Mouse (Mus musculus) kidney, embryonic 15.5 days (tissue): ENCODE data around the gene Lyg1. TPM values are rescaled to one million over a fixed set of nuclear protein-coding genes. Genes with fewer than 3 reads are reported as not detected.

Experiments used
- ATAC-seq: fragments of 200-750 bp; cut with Nextera tagmentation; replicated peaks from 2 replicates; pipeline ENCODE4 v1.8.0; 2017; ENCODE audit warnings: moderate TSS enrichment; ENCODE audit not compliant: low FRiP score
- H3K27ac ChIP-seq: fragments of 300-500 bp; sonication (generic); 2 replicates; pipeline ENCODE4 v1.5.1; 2015; ENCODE audit warnings: mild to moderate bottlenecking, inconsistent platforms
- H3K27me3 ChIP-seq: fragments of 300-500 bp; sonication (generic); 2 replicates; pipeline ENCODE4 v1.6.1; 2015; ENCODE audit warnings: inconsistent platforms
- H3K36me3 ChIP-seq: fragments of 300-500 bp; sonication (generic); 2 replicates; pipeline ENCODE4 v1.6.1; 2015; ENCODE audit warnings: inconsistent platforms
- H3K4me1 ChIP-seq: fragments of 300-500 bp; sonication (generic); 2 replicates; pipeline ENCODE4 v1.6.1; 2015; ENCODE audit warnings: inconsistent platforms
- H3K4me2 ChIP-seq: fragments of 300-500 bp; sonication (generic); 2 replicates; pipeline ENCODE4 v1.6.1; 2015; ENCODE audit warnings: moderate library complexity, mild to moderate bottlenecking, inconsistent platforms
- H3K4me3 ChIP-seq: fragments of 300-500 bp; sonication (generic); replicated peaks from 2 replicates; pipeline ENCODE4 v1.5.1; 2015; ENCODE audit warnings: mild to moderate bottlenecking, inconsistent platforms
- H3K9ac ChIP-seq: fragments of 300-500 bp; sonication (generic); 2 replicates; pipeline ENCODE4 v1.6.1; 2015; ENCODE audit warnings: mild to moderate bottlenecking, inconsistent platforms
- H3K9me3 ChIP-seq: fragments of 300-500 bp; sonication (generic); replicated peaks from 2 replicates; pipeline ENCODE4 v1.6.1; 2016; ENCODE audit warnings: inconsistent platforms
- WGBS: fragments of 180-500 bp; shearing (Covaris S2); methylation state at CpG from one replicate; pipeline ENCODE4 v1.1.7; 2015; ENCODE audit warnings: mixed read lengths; 5-methylcytosine and 5-hydroxymethylcytosine counted together
- polyA plus RNA-seq: library from polyadenylated mRNA; unstranded; fragments of >200 nt; fragmentation: Nextera tagmentation; extraction: Ambion mirVana; gene quantifications from 2 replicates; pipeline ENCODE4 v1.2.1, GENCODE M21; 2015

The Lyg1 gene
- polyA plus RNA-seq = not detected in 2 replicates

DNA sequence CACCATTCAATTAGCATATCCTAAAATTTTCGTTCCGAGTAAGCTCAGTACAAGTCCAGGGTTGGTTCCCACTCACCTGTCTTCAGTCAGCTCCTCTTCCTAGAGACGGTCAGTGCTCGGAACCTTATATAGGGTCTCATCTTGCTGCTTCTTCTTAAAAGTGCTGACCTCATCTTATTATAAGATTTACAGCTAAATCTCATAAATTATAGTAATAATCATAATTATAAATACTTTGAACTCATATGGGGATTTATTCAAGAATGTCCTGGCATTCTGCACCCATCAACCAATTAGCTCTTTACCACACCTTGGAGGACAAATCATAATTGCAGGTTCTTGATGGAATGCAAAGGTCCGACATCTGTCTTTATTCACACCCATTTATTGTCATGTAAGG, at the start of gene Lyg1:
Lyg1 (minus strand) TSS at position 101 of the 400 bp plus-strand sequence.
- no peaks in the 10 kb centered on the region for H3K27me3 ChIP-seq
- no peaks in the 10 kb centered on the region for H3K4me1 ChIP-seq
- ATAC-seq = no peak
- H3K27ac ChIP-seq = no peak within 1 kb of the TSS
- H3K4me3 ChIP-seq = no peak within 1 kb of the TSS
- 85% methylated on average over 5 of the region's 5 CpGs for WGBS
- no peaks in the 10 kb centered on the region for H3K9me3 ChIP-seq
- H3K9ac ChIP-seq = no peak within 1 kb of the TSS
- no peaks in the 10 kb centered on the region for H3K36me3 ChIP-seq
- no peak within 1 kb of the TSS for H3K4me2 ChIP-seq

DNA sequence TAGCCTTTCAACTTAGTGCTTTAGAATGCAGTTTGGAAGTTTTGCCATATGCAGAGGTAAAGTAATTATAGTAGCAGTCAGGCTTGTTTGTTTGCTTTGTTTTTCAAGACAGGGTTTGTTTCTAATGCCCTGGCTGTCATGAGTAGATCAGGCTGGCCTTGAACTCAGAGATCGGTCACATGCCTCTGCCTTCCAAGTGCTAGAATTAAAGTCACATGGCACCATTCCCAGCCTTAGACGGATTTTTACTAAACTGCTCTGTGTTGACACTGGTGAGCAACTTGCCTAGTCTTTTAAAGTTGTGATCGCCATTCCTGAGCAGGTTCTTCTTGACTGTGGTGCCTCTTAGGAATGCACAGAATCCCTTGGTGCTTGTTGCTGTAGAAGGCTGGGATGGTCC, 49.2 kb upstream of the Lyg1 start:
- ATAC-seq = no peak

DNA sequence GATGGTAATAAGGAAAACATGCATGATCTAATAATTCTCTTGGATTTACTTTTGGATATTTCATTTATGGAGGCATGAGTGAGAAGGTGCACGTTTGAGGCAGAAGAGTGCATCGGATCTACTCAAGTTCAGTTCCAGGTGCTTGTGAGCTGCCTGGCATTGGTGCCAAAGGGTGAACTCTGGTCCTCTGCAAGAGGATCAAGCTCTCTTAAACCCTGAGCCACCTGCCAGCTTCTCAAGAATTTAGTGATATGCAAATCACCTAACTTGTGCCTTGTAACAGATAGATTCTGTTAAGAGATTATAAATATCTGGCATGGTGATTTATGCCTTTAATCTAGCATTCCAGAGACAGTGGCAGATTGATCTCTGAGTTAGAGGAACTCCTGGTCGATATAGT, 45.5 kb upstream of the Lyg1 start:
- Histone ChIP-seq H3K4me2 (no peak overlapping the region), H3K36me3 (no peaks in the 10 kb centered on the region), H3K27me3 (no peaks in the 10 kb centered on the region), H3K4me1 (peaks cover 13% of the 10 kb centered on the region), H3K4me3 (no peak overlapping the region), H3K9ac (no peak overlapping the region), H3K27ac (no peak overlapping the region), H3K9me3 (no peaks in the 10 kb centered on the region)
- ATAC-seq = no peak
- WGBS = 82% methylated on average over 3 of the region's 3 CpGs

More for the DNA sequence above, 49.2 kb upstream of the Lyg1 start:
- Histone ChIP-seq H3K4me1 (no peaks in the 10 kb centered on the region), H3K27ac (no peak overlapping the region), H3K36me3 (no peaks in the 10 kb centered on the region), H3K9ac (no peak overlapping the region), H3K4me2 (no peak overlapping the region), H3K4me3 (no peak overlapping the region), H3K27me3 (no peaks in the 10 kb centered on the region), H3K9me3 (no peaks in the 10 kb centered on the region)
- WGBS = 71% methylated on average over 3 of the region's 3 CpGs

DNA sequence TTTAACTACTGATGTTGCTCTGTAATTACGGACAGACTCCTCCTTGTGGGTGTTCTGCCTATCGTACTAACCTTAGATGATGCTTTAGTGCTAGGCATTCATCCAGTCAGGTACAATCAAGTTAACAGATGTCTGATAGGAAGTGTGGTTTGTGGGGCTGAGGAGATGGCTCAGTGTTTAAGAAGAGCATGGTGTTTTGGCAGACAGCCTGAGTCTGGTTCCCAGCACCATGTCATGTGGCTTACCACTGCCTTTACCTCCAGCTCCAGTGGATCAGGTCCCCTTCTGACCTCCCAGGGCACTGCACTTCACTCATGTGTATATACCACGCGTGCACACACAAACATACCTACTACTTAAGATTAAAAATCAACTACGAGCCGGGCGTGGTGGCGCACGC, 44.4 kb upstream of the Lyg1 start:
- Histone ChIP-seq H3K9me3 (no peaks in the 10 kb centered on the region), H3K9ac (no peak overlapping the region), H3K4me1 (peaks cover 13% of the 10 kb centered on the region), H3K4me2 (no peak overlapping the region), H3K4me3 (no peak overlapping the region), H3K36me3 (no peaks in the 10 kb centered on the region), H3K27me3 (no peaks in the 10 kb centered on the region), H3K27ac (no peak overlapping the region)
- ATAC-seq = no peak
- WGBS = 95% methylated on average over 9 of the region's 9 CpGs

DNA sequence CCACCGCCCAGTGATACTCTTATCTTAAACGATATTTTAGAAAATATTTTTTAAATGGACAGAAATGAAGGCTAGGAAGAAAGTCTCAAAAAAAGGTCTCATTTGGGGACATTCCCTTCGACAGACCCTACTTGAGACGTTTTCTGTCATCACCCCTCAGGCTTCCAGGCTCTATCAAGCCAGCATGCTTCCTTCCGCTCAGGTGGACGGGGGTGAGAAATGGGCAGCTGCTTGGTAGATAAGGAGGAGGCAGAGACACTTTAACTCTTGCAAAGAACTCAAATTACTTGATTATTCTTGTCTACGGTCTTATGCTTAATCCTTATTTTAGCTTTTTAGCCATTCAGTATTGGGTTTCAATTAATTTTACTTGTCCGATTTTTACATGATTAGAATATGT, 43.3 kb upstream of the Lyg1 start:
- Histone ChIP-seq H3K4me2 (no peak overlapping the region), H3K4me1 (peaks cover 19% of the 10 kb centered on the region), H3K9ac (no peak overlapping the region), H3K27me3 (no peaks in the 10 kb centered on the region), H3K4me3 (no peak overlapping the region), H3K36me3 (no peaks in the 10 kb centered on the region), H3K27ac (no peak overlapping the region), H3K9me3 (no peaks in the 10 kb centered on the region)
- no peak for ATAC-seq
- 94% methylated on average over 8 of the region's 8 CpGs for WGBS

DNA sequence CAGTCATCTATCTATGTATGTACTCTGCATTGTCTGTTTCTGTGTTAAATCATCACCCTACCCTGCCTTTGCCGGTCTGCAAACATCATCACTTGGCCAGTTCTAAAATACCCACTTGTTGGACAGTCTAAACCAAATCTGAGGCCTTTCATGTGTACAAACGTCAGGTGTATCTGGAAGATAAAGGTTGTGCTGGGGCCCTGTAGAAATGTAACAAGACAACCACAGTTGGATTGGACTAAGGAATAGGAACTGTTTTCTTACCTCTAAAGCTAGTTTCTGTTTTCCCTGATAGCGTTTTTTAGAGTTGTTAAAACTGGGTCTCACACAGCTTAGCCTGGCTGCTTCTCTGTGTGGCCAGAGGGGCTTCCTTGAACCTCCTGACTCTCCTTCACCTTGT, 42.0 kb upstream of the Lyg1 start:
- no peak overlapping the region for H3K27ac ChIP-seq
- ATAC-seq = no peak
- 77% methylated on average over 3 of the region's 3 CpGs for WGBS
- H3K4me1 ChIP-seq = peaks cover 20% of the 10 kb centered on the region
- H3K9ac ChIP-seq = 0 out of 2 replicates have a peak overlapping the region, but pooled peaks have one; percentile 89
- no peaks in the 10 kb centered on the region for H3K27me3 ChIP-seq
- no peaks in the 10 kb centered on the region for H3K9me3 ChIP-seq
- H3K4me3 ChIP-seq = peak overlapping the region; percentile 12; the same call in 1 of the 2 replicates
- peaks cover 10% of the 10 kb centered on the region for H3K36me3 ChIP-seq
- peak overlapping the region; percentile 69 for H3K4me2 ChIP-seq

DNA sequence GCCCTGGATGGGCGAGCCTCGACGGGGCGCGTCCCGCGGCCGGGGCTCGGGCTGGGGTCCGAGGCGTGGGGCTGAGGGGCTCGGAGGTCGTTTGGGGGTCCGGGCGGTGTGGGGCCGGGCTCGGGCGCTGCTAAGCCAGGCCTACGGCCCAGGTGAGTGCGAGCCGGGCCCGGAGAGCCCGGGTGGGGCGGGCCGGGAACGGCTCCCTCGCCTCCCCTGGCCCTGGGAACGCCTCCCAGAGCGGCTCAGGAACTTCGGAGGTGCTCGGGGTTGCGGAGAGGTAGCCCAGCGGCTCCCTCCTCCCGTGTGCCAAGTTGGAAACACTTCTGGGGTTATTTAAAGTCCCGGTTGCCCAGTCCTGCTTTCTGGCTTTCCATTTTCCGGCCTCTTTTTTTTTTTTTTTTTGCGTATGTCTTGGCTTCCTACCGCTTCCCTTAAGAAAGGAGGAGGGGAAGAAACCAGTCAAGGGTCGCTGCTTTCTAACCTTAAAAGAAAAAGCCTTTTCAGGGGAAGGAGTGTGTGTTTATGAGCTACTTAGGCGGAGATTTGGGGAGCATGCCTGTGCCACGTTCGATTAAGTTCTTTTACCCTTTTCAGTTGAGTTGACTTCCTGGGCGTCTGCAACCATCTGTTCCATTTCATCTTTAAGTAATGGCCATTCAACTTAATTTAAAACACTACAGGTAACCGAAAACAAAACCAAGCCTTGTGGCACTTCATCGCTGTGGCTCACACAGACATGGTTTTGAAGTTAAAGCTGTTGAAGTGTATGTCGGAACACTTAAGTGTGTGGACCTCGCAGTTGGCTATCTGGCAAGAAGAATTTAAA, 41.0 kb upstream of the Lyg1 start:
- H3K27me3 ChIP-seq = no peaks in the 10 kb centered on the region
- H3K9ac ChIP-seq = peak overlapping the region; percentile 89
- H3K4me3 ChIP-seq = peak overlapping the region; percentile 81
- peak overlapping the region; percentile 92 for H3K27ac ChIP-seq
- no peaks in the 10 kb centered on the region for H3K9me3 ChIP-seq
- peak; percentile 40 for ATAC-seq
- peaks cover 20% of the 10 kb centered on the region for H3K4me1 ChIP-seq
- peaks cover 20% of the 10 kb centered on the region for H3K36me3 ChIP-seq
- 4% methylated on average over 36 of the region's 47 CpGs for WGBS
- H3K4me2 ChIP-seq = peak overlapping the region; percentile 69

DNA sequence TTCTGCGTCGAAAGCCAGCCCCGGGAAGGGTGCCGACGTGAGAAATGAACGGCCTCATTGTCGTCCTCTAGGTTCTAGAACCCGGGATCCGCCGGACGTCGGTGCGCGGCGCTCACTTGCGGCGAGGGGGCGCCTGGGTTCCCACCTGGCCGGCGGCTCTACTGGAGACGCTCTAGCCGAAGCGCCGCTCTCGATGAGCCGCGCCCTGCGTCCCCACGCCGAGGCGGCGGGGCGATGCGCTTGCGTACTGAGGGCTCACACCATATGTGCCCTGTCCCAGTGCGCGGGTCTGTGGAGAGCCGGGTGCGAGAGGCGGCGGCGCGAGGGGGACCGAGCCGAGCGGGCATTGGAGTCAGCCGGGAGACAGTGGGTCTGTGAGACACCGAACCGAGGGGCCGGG, 40.3 kb upstream of the Lyg1 start, which contains the start of the genes Txndc9 and Eif5b:
Txndc9 (minus strand) TSS at position 27 of the 400 bp plus-strand sequence.
Eif5b (plus strand) TSS at position 144 of the 400 bp plus-strand sequence.
- H3K4me2 ChIP-seq = peak within 1 kb of the TSS; percentile 69
- ATAC-seq = peak; percentile 94
- peak within 1 kb of the TSS; percentile 92 for H3K27ac ChIP-seq
- H3K36me3 ChIP-seq = peaks cover 27% of the 10 kb centered on the region
- no peaks in the 10 kb centered on the region for H3K27me3 ChIP-seq
- H3K9me3 ChIP-seq = no peaks in the 10 kb centered on the region
- H3K4me1 ChIP-seq = peaks cover 20% of the 10 kb centered on the region
- H3K9ac ChIP-seq = peak within 1 kb of the TSS; percentile 89
- under 1% methylated on average over 50 of the region's 50 CpGs for WGBS
- peak within 1 kb of the TSS; percentile 81 for H3K4me3 ChIP-seq

DNA sequence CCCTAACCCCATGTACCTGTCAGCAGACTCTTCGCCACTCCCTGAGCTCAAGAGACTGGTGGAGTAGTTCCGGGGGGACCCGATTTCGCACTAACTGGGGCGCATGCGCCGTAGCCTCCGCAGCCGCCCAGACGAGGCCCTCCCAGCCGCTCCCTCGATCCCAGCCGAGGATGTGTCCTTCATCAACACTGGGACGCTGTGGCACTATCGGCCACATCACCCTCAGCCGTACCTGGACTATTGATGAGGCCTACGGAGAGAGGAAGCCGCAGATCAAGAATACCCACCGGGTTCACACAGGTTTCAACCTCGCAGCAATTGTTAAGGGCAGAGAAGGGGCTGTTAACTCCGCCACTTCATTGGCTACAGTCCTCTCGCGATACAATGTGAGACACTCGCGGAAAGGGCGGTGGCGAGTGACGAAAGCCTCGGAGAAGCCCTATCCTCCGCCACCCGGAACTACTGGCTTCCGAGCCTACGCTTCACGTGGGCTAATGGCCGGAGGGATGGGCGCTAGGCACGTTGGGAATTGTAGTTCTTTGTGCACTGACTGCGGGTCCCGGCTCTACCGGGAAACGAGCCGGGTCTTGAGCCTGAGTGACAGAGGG, 39.4 kb upstream of the Lyg1 start:
- Histone ChIP-seq H3K27me3 (no peaks in the 10 kb centered on the region), H3K4me3 (peak overlapping the region; percentile 81), H3K9me3 (no peaks in the 10 kb centered on the region), H3K4me1 (peaks cover 20% of the 10 kb centered on the region), H3K4me2 (peak overlapping the region; percentile 69), H3K27ac (peak overlapping the region; percentile 92), H3K36me3 (peaks cover 36% of the 10 kb centered on the region), H3K9ac (peak overlapping the region; percentile 89)
- peak; percentile 96 for ATAC-seq
- WGBS = under 1% methylated on average over 42 of the region's 42 CpGs

DNA sequence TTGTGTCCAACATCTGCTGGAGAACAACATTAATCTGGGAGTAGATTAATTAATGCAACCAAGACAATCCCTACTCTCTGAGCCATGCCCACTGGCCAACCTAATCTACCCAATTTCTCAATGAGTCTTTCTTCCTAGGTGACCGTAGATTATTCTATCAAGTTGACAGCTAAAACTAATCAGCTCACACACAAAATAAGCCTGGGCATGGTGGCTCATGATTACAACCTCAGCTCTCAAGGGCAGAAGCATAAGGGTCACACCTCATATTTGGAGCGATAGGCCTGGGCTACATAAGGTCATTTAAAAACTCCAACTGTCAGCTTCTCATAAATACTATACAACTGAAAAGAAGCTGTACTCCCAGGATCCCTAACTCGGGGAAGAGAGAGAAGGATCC, 38.7 kb upstream of the Lyg1 start:
- peaks cover 44% of the 10 kb centered on the region for H3K36me3 ChIP-seq
- peak overlapping the region; percentile 78 for H3K9ac ChIP-seq
- H3K9me3 ChIP-seq = no peaks in the 10 kb centered on the region
- peaks cover 20% of the 10 kb centered on the region for H3K4me1 ChIP-seq
- H3K27me3 ChIP-seq = no peaks in the 10 kb centered on the region
- no peak for ATAC-seq
- 48% methylated on average over 3 of the region's 3 CpGs for WGBS
- no peak overlapping the region for H3K27ac ChIP-seq
- peak overlapping the region; percentile 81 for H3K4me3 ChIP-seq
- peak overlapping the region; percentile 69 for H3K4me2 ChIP-seq

DNA sequence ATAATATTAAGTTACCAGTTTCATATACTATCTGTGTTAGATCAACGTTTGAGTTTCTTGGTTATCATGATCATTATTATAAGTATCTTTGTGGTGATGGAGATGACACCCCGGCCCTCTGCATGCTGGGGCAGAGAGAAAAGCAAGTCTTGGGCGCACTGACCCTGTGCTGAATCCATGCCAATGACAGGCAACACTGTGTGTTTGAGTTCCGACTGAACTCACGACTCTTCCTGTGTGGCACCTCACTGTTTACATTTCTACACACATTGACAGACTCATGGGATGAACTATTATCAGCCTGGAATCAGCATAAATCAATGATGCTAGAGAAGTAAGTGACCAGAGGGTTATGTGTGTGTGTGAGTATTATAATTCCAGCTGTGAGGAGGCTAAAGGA, 30.3 kb upstream of the Lyg1 start:
- Histone ChIP-seq H3K9ac (no peak overlapping the region), H3K36me3 (peaks cover 79% of the 10 kb centered on the region), H3K4me3 (no peak overlapping the region), H3K4me2 (no peak overlapping the region), H3K9me3 (no peaks in the 10 kb centered on the region), H3K4me1 (no peaks in the 10 kb centered on the region), H3K27me3 (no peaks in the 10 kb centered on the region), H3K27ac (no peak overlapping the region)
- no peak for ATAC-seq
- 87% methylated on average over 5 of the region's 5 CpGs for WGBS

DNA sequence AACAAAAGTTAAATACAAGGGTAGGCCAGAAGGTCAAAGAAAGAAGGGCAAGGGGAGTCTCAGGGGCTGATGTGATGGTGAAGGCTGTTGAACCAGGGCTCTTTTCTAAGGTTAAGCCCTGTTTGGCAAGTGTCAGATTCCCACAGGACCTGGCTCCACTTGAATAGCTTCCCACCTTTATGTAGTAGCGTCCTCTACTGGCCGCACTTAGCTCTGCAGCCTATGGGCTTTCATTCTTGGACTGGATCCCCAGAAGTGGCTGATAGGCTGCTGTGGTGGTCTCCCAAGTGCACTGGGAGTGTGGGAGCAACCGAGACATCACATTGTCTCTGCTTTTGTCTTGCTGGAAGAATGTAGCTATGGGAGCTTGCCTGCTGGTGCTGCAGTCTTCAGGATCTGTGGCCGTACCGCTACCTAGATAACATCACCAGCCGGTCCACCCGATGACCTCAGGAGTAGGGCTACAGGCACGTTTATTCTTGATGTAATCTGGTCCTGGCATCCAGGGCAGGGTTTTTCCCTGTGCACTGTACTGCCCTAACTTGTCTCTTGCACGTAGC, 28.3 kb upstream of the Lyg1 start:
- Histone ChIP-seq H3K27ac (no peak overlapping the region), H3K9ac (no peak overlapping the region), H3K36me3 (peaks cover 59% of the 10 kb centered on the region), H3K27me3 (no peaks in the 10 kb centered on the region), H3K4me3 (no peak overlapping the region), H3K4me2 (no peak overlapping the region), H3K4me1 (no peaks in the 10 kb centered on the region), H3K9me3 (no peaks in the 10 kb centered on the region)
- WGBS = 73% methylated on average over 9 of the region's 9 CpGs
- no peak for ATAC-seq
